Mouse (Mus musculus): ENCODE results near the gene Xpnpep3.
A peak's percentile ranks its signal among the peaks of the same experiment; 100 is the strongest.

The Xpnpep3 gene

GRCm38 (mm10) chr15:81399638-81400315 lies at the start of gene Xpnpep3, which contains the start of gene St13:
Xpnpep3 (plus strand) TSS chr15:81400138.
St13 (minus strand) TSS chr15:81400077.
- DNase-seq (ENCODE audit: low read depth, low spot score), result peak; percentile 96

GRCm38 (mm10) chr15:81350401-81350800 lies 49.5 kb upstream of the Xpnpep3 start:
- DNase-seq (ENCODE audit: low read depth, low spot score), result no peak

- no peak for DNase-seq (ENCODE audit: low read depth, low spot score)
These were observed 47.3 kb upstream of the Xpnpep3 start for GRCm38 (mm10) chr15:81352638-81353037.

GRCm38 (mm10) chr15:81355146-81355761 lies 44.7 kb upstream of the Xpnpep3 start:
- peak; percentile 72 for DNase-seq (ENCODE audit: low read depth, low spot score)

GRCm38 (mm10) chr15:81356946-81357345 lies 43.0 kb upstream of the Xpnpep3 start:
- DNase-seq (ENCODE audit: low read depth, low spot score), result no peak

- no peak for DNase-seq (ENCODE audit: low read depth, low spot score)
These were observed 41.0 kb upstream of the Xpnpep3 start for GRCm38 (mm10) chr15:81358943-81359342.

GRCm38 (mm10) chr15:81359421-81359820 lies 40.5 kb upstream of the Xpnpep3 start:
- no peak for DNase-seq (ENCODE audit: low read depth, low spot score)

- DNase-seq (ENCODE audit: low read depth, low spot score), result peak; percentile 97
These were observed 39.5 kb upstream of the Xpnpep3 start, which contains the start of gene Slc25a17 for GRCm38 (mm10) chr15:81360345-81361021. Slc25a17 (minus strand) TSS chr15:81360812.

- DNase-seq (ENCODE audit: low read depth, low spot score), result no peak
These were observed 38.9 kb upstream of the Xpnpep3 start for GRCm38 (mm10) chr15:81361022-81361404.

- no peak for DNase-seq (ENCODE audit: low read depth, low spot score)
These were observed 38.4 kb upstream of the Xpnpep3 start for GRCm38 (mm10) chr15:81361417-81362015.

GRCm38 (mm10) chr15:81362501-81362900 lies 37.4 kb upstream of the Xpnpep3 start:
- DNase-seq (ENCODE audit: low read depth, low spot score), result no peak

GRCm38 (mm10) chr15:81364271-81364670 lies 35.7 kb upstream of the Xpnpep3 start:
- no peak for DNase-seq (ENCODE audit: low read depth, low spot score)

- DNase-seq (ENCODE audit: low read depth, low spot score), result no peak
These were observed 34.7 kb upstream of the Xpnpep3 start for GRCm38 (mm10) chr15:81365246-81365645.

GRCm38 (mm10) chr15:81366241-81366640 lies 33.7 kb upstream of the Xpnpep3 start:
- no peak for DNase-seq (ENCODE audit: low read depth, low spot score)

- no peak for DNase-seq (ENCODE audit: low read depth, low spot score)
These were observed 31.3 kb upstream of the Xpnpep3 start for GRCm38 (mm10) chr15:81368601-81369000.

GRCm38 (mm10) chr15:81370356-81370755 lies 29.6 kb upstream of the Xpnpep3 start:
- no peak for DNase-seq (ENCODE audit: low read depth, low spot score)

- DNase-seq (ENCODE audit: low read depth, low spot score), result no peak
These were observed 25.3 kb upstream of the Xpnpep3 start for GRCm38 (mm10) chr15:81374621-81375020.

GRCm38 (mm10) chr15:81378845-81379244 lies 21.1 kb upstream of the Xpnpep3 start:
- DNase-seq (ENCODE audit: low read depth, low spot score), result no peak

GRCm38 (mm10) chr15:81386327-81386726 lies 13.6 kb upstream of the Xpnpep3 start:
- DNase-seq (ENCODE audit: low read depth, low spot score), result no peak

- DNase-seq (ENCODE audit: low read depth, low spot score), result no peak
These were observed 6.9 kb upstream of the Xpnpep3 start for GRCm38 (mm10) chr15:81392997-81393396.

- no peak for DNase-seq (ENCODE audit: low read depth, low spot score)
These were observed 5.6 kb upstream of the Xpnpep3 start for GRCm38 (mm10) chr15:81394211-81394915.

GRCm38 (mm10) chr15:81398189-81398588 lies 1.7 kb upstream of the Xpnpep3 start:
- DNase-seq (ENCODE audit: low read depth, low spot score), result no peak
